Mouse (Mus musculus) forebrain, embryonic 15.5 days (tissue): ENCODE measurements around the gene Irak3. TPM values are rescaled to one million over a fixed set of nuclear protein-coding genes. Genes with fewer than 3 reads are reported as not detected.

Source experiments
- ATAC-seq: fragments of 200-750 bp; cut with Nextera tagmentation; replicated peaks from 2 replicates; pipeline ENCODE4 v1.8.0; 2017; ENCODE audit warnings: mild to moderate bottlenecking, moderate TSS enrichment, moderate library complexity
- H3K27ac ChIP-seq: fragments of 300-500 bp; sonication (generic); replicated peaks from 2 replicates; pipeline ENCODE4 v1.5.1; 2015; ENCODE audit warnings: mild to moderate bottlenecking, inconsistent platforms
- H3K27me3 ChIP-seq: fragments of 300-500 bp; sonication (generic); 2 replicates; pipeline ENCODE4 v1.6.1; 2015; ENCODE audit warnings: inconsistent platforms
- H3K36me3 ChIP-seq: fragments of 300-500 bp; sonication (generic); 2 replicates; pipeline ENCODE4 v1.6.1; 2015; ENCODE audit warnings: mild to moderate bottlenecking, inconsistent platforms
- H3K4me1 ChIP-seq: fragments of 300-500 bp; sonication (generic); 2 replicates; pipeline ENCODE4 v1.6.1; 2015; ENCODE audit warnings: inconsistent platforms
- H3K4me2 ChIP-seq: fragments of 300-500 bp; sonication (generic); replicated peaks from 2 replicates; pipeline ENCODE4 v1.6.1; 2015; ENCODE audit warnings: mild to moderate bottlenecking, inconsistent platforms
- H3K4me3 ChIP-seq: fragments of 300-500 bp; sonication (generic); 2 replicates; pipeline ENCODE4 v1.5.1; 2015; ENCODE audit warnings: mild to moderate bottlenecking, inconsistent platforms
- H3K9ac ChIP-seq: fragments of 300-500 bp; sonication (generic); replicated peaks from 2 replicates; pipeline ENCODE4 v1.6.1; 2015; ENCODE audit warnings: mild to moderate bottlenecking, inconsistent platforms
- H3K9me3 ChIP-seq: fragments of 300-500 bp; sonication (generic); 2 replicates; pipeline ENCODE4 v1.6.1; 2016; ENCODE audit warnings: inconsistent platforms
- WGBS: fragments of 180-500 bp; shearing (Covaris S2); methylation state at CpG from one replicate; pipeline ENCODE4 v1.1.7; 2015; ENCODE audit warnings: mixed read lengths; 5-methylcytosine and 5-hydroxymethylcytosine counted together
- polyA plus RNA-seq: library from polyadenylated mRNA; unstranded; fragments of >200 nt; fragmentation: Nextera tagmentation; extraction: Ambion mirVana; gene quantifications from 2 replicates; pipeline ENCODE4 v1.2.1, GENCODE M21; 2015

The Irak3 gene
- polyA plus RNA-seq, 1 experiment from 2014 or later: 0.19 TPM

DNA sequence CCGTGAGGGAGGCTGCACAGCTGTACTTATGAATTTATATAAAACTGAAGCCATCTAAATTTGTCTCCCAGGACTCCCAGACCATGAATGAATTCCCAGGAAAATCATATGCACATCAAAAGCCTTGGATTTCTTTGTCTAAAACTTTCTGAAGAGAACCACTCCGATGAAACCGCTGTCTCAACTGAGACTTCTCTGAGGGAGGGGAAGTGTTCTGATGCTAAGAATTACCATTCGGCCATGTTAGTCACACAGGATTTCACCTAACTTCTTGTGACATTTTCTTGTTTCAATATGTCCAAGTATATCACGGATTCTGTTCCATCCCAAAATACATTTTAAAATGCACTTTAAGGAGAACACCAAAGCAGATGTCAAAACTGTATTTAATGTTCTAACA is 32.1 kb downstream of the Irak3 start:
- H3K4me1 ChIP-seq: no peaks in the 10 kb centered on the region
- H3K9me3 ChIP-seq: no peaks in the 10 kb centered on the region
- no peak overlapping the region for H3K9ac ChIP-seq
- no peak for ATAC-seq
- H3K36me3 ChIP-seq: no peaks in the 10 kb centered on the region
- WGBS: 80% methylated on average over 5 of the region's 5 CpGs
- no peak overlapping the region for H3K4me3 ChIP-seq
- H3K27ac ChIP-seq: no peak overlapping the region
- H3K27me3 ChIP-seq: no peaks in the 10 kb centered on the region
- H3K4me2 ChIP-seq: no peak overlapping the region

DNA sequence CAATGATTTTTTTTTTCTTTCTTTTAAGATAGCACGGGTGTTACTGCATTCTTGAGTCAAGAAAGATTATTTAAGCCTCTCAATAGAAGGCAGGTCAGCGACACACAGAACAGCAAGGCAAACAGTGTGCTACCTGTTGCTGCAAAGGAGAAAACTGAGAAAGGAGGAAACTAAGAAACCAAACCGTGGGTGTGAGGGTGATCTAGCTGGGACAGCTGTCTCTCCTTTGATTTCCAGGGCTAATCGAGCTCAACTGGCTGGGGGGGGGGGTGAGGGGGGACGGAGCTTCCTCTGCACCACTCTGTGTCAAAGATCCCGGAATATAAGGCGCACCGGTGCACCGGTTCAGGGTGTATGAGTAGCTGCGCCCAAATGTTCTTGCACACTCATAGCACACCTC is 32.9 kb downstream of the Irak3 start:
- no peak overlapping the region for H3K4me3 ChIP-seq
- no peak for ATAC-seq
- no peak overlapping the region for H3K27ac ChIP-seq
- H3K4me2 ChIP-seq: no peak overlapping the region
- no peaks in the 10 kb centered on the region for H3K9me3 ChIP-seq
- H3K27me3 ChIP-seq: no peaks in the 10 kb centered on the region
- no peaks in the 10 kb centered on the region for H3K36me3 ChIP-seq
- H3K9ac ChIP-seq: no peak overlapping the region
- no peaks in the 10 kb centered on the region for H3K4me1 ChIP-seq
- 67% methylated on average over 10 of the region's 10 CpGs for WGBS

DNA sequence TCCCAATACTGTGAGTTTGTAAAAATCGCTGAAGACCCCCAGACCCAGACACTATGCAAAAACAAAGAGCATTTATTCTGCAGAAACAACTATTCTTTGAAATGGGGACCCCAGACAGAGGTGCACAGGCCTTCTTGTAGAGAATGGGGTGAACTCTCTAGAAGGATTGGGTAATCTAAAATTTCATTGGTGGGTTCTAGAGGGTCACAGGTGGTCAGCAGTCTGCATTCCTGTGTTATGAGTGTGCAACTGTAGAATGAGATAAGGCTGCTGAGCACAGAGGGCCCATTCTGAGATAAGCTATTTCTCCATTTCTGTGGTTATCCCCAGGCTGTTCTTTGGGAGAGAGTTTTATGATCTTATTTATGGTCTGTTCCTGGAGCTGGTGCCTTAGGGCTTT is 33.9 kb downstream of the Irak3 start:
- Histone ChIP-seq H3K9ac (no peak overlapping the region), H3K4me1 (no peaks in the 10 kb centered on the region), H3K36me3 (no peaks in the 10 kb centered on the region), H3K27me3 (no peaks in the 10 kb centered on the region), H3K4me2 (no peak overlapping the region), H3K4me3 (no peak overlapping the region), H3K9me3 (no peaks in the 10 kb centered on the region), H3K27ac (no peak overlapping the region)
- WGBS: 91% methylated on average over 1 of the region's 1 CpGs
- no peak for ATAC-seq

DNA sequence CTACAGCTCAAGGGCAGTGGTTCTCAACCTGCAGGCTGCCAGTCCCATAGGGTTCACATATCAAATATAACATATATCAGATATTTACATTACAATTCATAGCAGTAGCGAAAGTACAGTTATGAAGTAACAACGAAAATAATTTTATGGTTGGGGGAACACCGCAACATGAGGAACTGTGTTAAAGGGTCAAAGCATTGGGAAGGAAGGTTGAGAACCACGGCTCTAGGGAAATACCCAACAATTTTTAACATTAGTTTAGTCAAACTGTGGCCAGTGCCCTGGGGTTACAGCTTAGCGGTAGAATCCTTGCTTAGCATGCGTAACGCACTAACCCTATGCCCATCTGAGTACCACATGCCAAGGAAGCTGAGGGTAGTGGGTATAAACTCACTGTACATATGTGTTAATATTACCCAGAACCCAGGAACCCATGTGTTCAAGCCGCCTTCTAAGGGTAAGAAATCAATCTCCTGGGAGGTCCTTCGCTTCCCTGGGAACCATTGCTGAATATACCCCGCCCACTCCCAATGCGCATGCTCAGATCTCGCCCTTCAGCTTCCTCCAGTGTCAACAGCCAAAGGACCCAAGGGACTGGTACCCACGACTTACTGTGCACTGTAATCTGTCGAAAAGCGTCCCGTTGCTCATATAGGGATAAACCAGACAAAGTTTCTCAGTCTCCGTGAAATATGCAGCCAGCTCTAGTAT is 36.0 kb downstream of the Irak3 start:
- no peaks in the 10 kb centered on the region for H3K9me3 ChIP-seq
- no peak overlapping the region for H3K27ac ChIP-seq
- H3K4me1 ChIP-seq: no peaks in the 10 kb centered on the region
- H3K9ac ChIP-seq: no peak overlapping the region
- WGBS: 90% methylated on average over 17 of the region's 17 CpGs
- H3K36me3 ChIP-seq: no peaks in the 10 kb centered on the region
- H3K4me3 ChIP-seq: no peak overlapping the region
- no peak for ATAC-seq
- no peak overlapping the region for H3K4me2 ChIP-seq
- no peaks in the 10 kb centered on the region for H3K27me3 ChIP-seq

GRCm38 (mm10) chr10:120164931-120165792 is 36.8 kb downstream of the Irak3 start:
- 87% methylated on average over 19 of the region's 19 CpGs for WGBS
- H3K9ac ChIP-seq: no peak overlapping the region
- ATAC-seq: no peak

DNA sequence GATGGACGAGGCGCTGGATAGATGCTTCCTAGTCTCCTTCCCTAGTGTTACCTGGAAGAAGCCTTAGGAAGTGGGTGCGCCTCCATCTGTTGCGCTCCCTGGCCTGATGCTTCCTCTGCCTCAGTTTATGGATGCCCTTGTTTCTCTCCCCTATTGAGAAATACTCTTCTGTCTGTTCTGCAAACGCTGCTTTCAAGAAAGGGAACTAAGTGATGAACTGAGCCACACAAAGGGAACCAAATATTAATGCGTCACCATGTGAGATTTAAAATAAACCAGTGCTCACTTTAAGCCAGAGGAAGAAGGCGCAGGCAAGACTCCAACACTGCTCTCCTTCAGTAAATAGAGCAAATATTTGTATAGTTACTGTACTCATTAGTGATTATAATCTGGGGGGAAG is 38.4 kb downstream of the Irak3 start:
- no peak overlapping the region for H3K4me2 ChIP-seq
- WGBS: 94% methylated on average over 7 of the region's 7 CpGs

More at GRCm38 (mm10) chr10:120164931-120165792, 36.8 kb downstream of the Irak3 start:
- no peaks in the 10 kb centered on the region for H3K36me3 ChIP-seq
- H3K4me1 ChIP-seq: no peaks in the 10 kb centered on the region
- no peaks in the 10 kb centered on the region for H3K27me3 ChIP-seq
- no peak overlapping the region for H3K27ac ChIP-seq
- H3K4me2 ChIP-seq: no peak overlapping the region
- H3K9me3 ChIP-seq: no peaks in the 10 kb centered on the region
- H3K4me3 ChIP-seq: no peak overlapping the region

GRCm38 (mm10) chr10:120162840-120163239 is 39.1 kb downstream of the Irak3 start:
- Histone ChIP-seq H3K36me3 (no peaks in the 10 kb centered on the region), H3K4me2 (no peak overlapping the region), H3K27ac (no peak overlapping the region), H3K9me3 (no peaks in the 10 kb centered on the region), H3K4me1 (no peaks in the 10 kb centered on the region), H3K9ac (no peak overlapping the region), H3K27me3 (no peaks in the 10 kb centered on the region), H3K4me3 (no peak overlapping the region)
- no peak for ATAC-seq
- whole genome bisulfite sequencing: 86% methylated on average over 10 of the region's 10 CpGs

More for the DNA sequence above, 38.4 kb downstream of the Irak3 start:
- H3K9me3 ChIP-seq: no peaks in the 10 kb centered on the region
- no peak overlapping the region for H3K27ac ChIP-seq
- H3K4me1 ChIP-seq: no peaks in the 10 kb centered on the region
- no peaks in the 10 kb centered on the region for H3K36me3 ChIP-seq
- H3K9ac ChIP-seq: no peak overlapping the region
- no peak for ATAC-seq
- no peak overlapping the region for H3K4me3 ChIP-seq
- H3K27me3 ChIP-seq: no peaks in the 10 kb centered on the region

DNA sequence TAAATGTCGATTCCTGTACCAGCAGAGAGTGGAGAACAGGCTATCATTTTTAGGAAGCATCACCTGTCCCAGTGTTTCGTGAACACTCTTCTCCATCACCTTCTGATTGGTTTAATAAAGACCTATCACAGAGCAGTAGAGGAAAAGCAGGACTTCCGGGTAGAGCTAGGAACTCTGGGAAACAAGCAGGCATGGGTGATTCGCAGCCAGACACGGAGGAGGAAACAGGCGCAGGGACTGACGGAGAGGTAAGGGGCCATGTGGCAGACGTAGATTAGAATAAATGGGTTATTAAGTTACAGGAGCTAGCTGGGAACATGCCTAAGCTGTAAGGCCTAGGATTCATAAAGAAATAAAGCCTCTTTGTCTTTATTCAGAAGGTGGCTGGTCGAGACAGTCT is 41.4 kb downstream of the Irak3 start:
- no peaks in the 10 kb centered on the region for H3K9me3 ChIP-seq
- no peaks in the 10 kb centered on the region for H3K27me3 ChIP-seq
- H3K4me1 ChIP-seq: no peaks in the 10 kb centered on the region
- 84% methylated on average over 9 of the region's 9 CpGs for WGBS
- H3K36me3 ChIP-seq: no peaks in the 10 kb centered on the region
- H3K27ac ChIP-seq: no peak overlapping the region
- no peak overlapping the region for H3K4me2 ChIP-seq
- H3K9ac ChIP-seq: no peak overlapping the region
- H3K4me3 ChIP-seq: no peak overlapping the region
- no peak for ATAC-seq

GRCm38 (mm10) chr10:120153911-120154310 is 48.0 kb downstream of the Irak3 start:
- H3K9ac ChIP-seq: no peak overlapping the region
- 93% methylated on average over 2 of the region's 2 CpGs for WGBS
- no peaks in the 10 kb centered on the region for H3K27me3 ChIP-seq
- H3K36me3 ChIP-seq: no peaks in the 10 kb centered on the region
- H3K9me3 ChIP-seq: no peaks in the 10 kb centered on the region
- no peak for ATAC-seq
- no peaks in the 10 kb centered on the region for H3K4me1 ChIP-seq
- H3K4me3 ChIP-seq: no peak overlapping the region
- H3K27ac ChIP-seq: no peak overlapping the region
- no peak overlapping the region for H3K4me2 ChIP-seq

- H3K9ac ChIP-seq: no peak overlapping the region
- H3K4me2 ChIP-seq: no peak overlapping the region
- no peak overlapping the region for H3K4me3 ChIP-seq
- H3K4me1 ChIP-seq: no peaks in the 10 kb centered on the region
- H3K27ac ChIP-seq: no peak overlapping the region
- no peaks in the 10 kb centered on the region for H3K36me3 ChIP-seq
- ATAC-seq: no peak
- H3K27me3 ChIP-seq: no peaks in the 10 kb centered on the region
- H3K9me3 ChIP-seq: no peaks in the 10 kb centered on the region
- WGBS: 94% methylated on average over 7 of the region's 7 CpGs
Observed at GRCm38 (mm10) chr10:120151672-120152071, 50.3 kb downstream of the Irak3 start.

DNA sequence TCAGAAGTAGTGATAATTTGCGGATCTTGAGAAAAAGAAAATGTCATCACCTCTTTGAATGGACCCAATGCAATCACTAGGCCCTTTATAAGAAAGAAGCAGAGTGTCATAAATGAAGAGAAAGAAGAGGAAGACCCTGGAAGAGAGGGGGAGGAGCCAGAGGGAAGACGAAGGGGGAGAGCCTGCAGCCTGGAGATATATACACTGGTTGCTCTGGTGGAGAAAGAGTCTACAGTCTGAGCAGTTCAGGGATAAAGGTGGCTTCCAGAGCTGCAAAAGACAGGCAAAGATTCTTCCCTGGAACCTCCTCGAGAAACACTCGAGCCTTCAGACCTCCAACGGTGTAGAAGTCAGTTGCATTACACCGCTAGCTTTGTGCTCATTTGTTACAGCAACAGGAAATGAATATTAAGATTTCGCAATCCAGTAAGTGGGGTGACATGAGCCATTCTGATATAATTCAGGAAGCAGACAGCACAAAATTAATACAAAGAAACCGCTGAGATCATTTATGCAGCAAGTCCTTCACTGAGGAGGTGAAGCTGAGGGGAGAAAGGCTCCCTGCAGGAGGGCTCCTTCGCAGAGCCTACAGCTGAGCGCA is 60.9 kb downstream of the Irak3 start:
- Histone ChIP-seq H3K27ac (no peak overlapping the region), H3K4me3 (no peak overlapping the region), H3K4me2 (no peak overlapping the region), H3K36me3 (no peaks in the 10 kb centered on the region), H3K4me1 (no peaks in the 10 kb centered on the region), H3K9me3 (no peaks in the 10 kb centered on the region; the same call in 1 of the 2 replicates), H3K9ac (no peak overlapping the region), H3K27me3 (no peaks in the 10 kb centered on the region)
- no peak for ATAC-seq
- WGBS: 68% methylated on average over 10 of the region's 10 CpGs

DNA sequence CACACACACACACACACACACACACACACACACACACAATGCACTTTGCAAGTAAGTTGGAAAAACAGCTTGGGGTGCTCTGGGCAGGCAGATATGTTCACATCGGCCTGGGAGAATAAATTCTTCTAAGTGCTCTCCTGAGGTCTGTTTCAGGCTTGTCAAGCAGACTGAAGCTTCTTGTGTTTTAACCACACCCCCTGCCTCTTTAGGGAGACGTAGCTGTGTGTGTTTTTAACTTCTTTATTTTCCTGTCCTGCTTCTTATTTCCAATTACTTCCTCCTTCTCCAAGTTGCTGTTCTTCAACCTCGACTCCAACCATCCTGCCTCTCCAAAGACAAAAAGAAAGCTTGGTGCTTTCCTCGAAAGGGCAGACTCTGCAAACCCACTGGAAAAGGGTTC is 61.7 kb downstream of the Irak3 start:
- Histone ChIP-seq H3K4me3 (no peak overlapping the region), H3K9me3 (no peaks in the 10 kb centered on the region; the same call in 1 of the 2 replicates), H3K36me3 (no peaks in the 10 kb centered on the region), H3K4me2 (no peak overlapping the region), H3K27me3 (no peaks in the 10 kb centered on the region), H3K9ac (no peak overlapping the region), H3K4me1 (no peaks in the 10 kb centered on the region), H3K27ac (no peak overlapping the region)
- WGBS: 71% methylated on average over 4 of the region's 4 CpGs
- ATAC-seq: no peak
